Mouse (Mus musculus) right cerebral cortex, postnatal 10 days (tissue): ENCODE measurements around the gene Olfr594.
"Not testable (repeated sequence)": the region's sequence is repeated elsewhere in the genome, so short reads cannot be mapped to it uniquely, and the experiment has no call there.

ENCODE experiments used
- DNase-seq, 2 experiments: peaks; one replicate each; pipeline ENCODE4 v3.0.0; 2021; ENCODE audit warnings: low spot score in 2 of 2

Olfr594 gene

GRCm38 (mm10) chr7:103216696-103217095, at the start of gene Olfr594:
Gene Olfr594 (plus strand): TSS chr7:103216996.
- no peak for DNase-seq

- no peak for DNase-seq
Measured at GRCm38 (mm10) chr7:103169697-103170096, 47.1 kb upstream of the Olfr594 start.

GRCm38 (mm10) chr7:103178240-103178639, 38.6 kb upstream of the Olfr594 start, which contains the start of gene Olfr591:
Gene Olfr591 (minus strand): TSS chr7:103178340.
- no peak for DNase-seq

GRCm38 (mm10) chr7:103184503-103184902, 32.3 kb upstream of the Olfr594 start, which contains the start of gene Olfr592:
Gene Olfr592 (plus strand): TSS chr7:103184803.
- DNase-seq = not testable (repeated sequence)

- DNase-seq = no peak
Measured at GRCm38 (mm10) chr7:103211562-103211961, 5.2 kb upstream of the Olfr594 start, which contains the start of gene Olfr593. Gene Olfr593 (plus strand): TSS chr7:103211862.

- DNase-seq = not testable (repeated sequence)
Measured at GRCm38 (mm10) chr7:103212050-103212449, 4.7 kb upstream of the Olfr594 start.

GRCm38 (mm10) chr7:103252405-103252804, 35.6 kb downstream of the Olfr594 start, which contains the start of gene Usp17ld:
Gene Usp17ld (minus strand): TSS chr7:103252505.
- not testable (repeated sequence) for DNase-seq
